ENCODE assay signal across 15 mouse cellular contexts in genomic region chr15:12136371-12136770, GRCm38 (mm10). TPM values are rescaled to one million over a fixed set of nuclear protein-coding genes. Genes with fewer than 3 reads are reported as not detected.
DNase-seq lines count a peak whose midpoint lies in the region; ATAC-seq and TF ChIP-seq lines count a peak whose summit lies in the region.
"Had no signal": no experiment of that assay in that cellular context is flagged by ENCODE, and none has a peak within 500 bp of the region (broad histone marks: within the 10 kb centered on the region; RNA-seq: fewer than 3 reads in every experiment).

No protein-coding gene starts in this region.

- no peak for TF ChIP-seq CTCF in lung, embryonic 14.5 days (IDR thresholded peaks at IDR 0.05; ENCODE audit: low read depth)
- no peak for TF ChIP-seq CTCF in brain, embryonic 14.5 days (IDR thresholded peaks at IDR 0.05; ENCODE audit: borderline replicate concordance, extremely low read depth, insufficient read depth, insufficient read length)

- ATAC-seq in lung, embryonic 14.5 days (ENCODE audit: insufficient read depth) = no peak
- peak; percentile 72 for ATAC-seq in limb, embryonic 14.5 days (ENCODE audit: low FRiP score, low read depth)
- no peak for ATAC-seq in neural tube, embryonic 15.5 days (ENCODE audit: low FRiP score)
- ATAC-seq: intestine, postnatal 0 days had no signal

- no peak overlapping the region for H3K27ac ChIP-seq in lung, embryonic 14.5 days (ENCODE audit: low read depth)
- no peak overlapping the region for H3K27ac ChIP-seq in limb, embryonic 14.5 days (replicated peaks; ENCODE audit: low read depth, low read length)
- no peak overlapping the region; the same call in 1 of the 2 replicates for H3K27ac ChIP-seq in neural tube, embryonic 15.5 days (replicated peaks)
- H3K27ac ChIP-seq: embryonic facial prominence, embryonic 15.5 days; left cerebral cortex, adult 2 months; liver, embryonic 13.5 days; neural tube, embryonic 12.5 days had no signal

- H3K27me3 ChIP-seq in lung, embryonic 14.5 days (ENCODE audit: insufficient read depth, low read length) = no peaks in the 10 kb centered on the region
- no peaks in the 10 kb centered on the region for H3K27me3 ChIP-seq in limb, embryonic 14.5 days (ENCODE audit: control insufficient read depth, insufficient read depth, low read length)
- H3K27me3 ChIP-seq in neural tube, embryonic 15.5 days (replicated peaks) = no peaks in the 10 kb centered on the region
- H3K27me3 ChIP-seq: embryonic facial prominence, embryonic 15.5 days; liver, embryonic 13.5 days; neural tube, embryonic 12.5 days had no signal

- WGBS in lung, embryonic 14.5 days = 83% methylated on average over 6 of the region's 6 CpGs
- WGBS in limb, embryonic 14.5 days = 84% methylated on average over 6 of the region's 6 CpGs
- WGBS in neural tube, embryonic 15.5 days = 77% methylated on average over 6 of the region's 6 CpGs

- no peaks in the 10 kb centered on the region for H3K9me3 ChIP-seq in lung, embryonic 14.5 days (ENCODE audit: low read depth, low read length)
- H3K9me3 ChIP-seq in limb, embryonic 14.5 days (ENCODE audit: control insufficient read depth, low read length) = no peaks in the 10 kb centered on the region
- no peaks in the 10 kb centered on the region for H3K9me3 ChIP-seq in neural tube, embryonic 15.5 days (replicated peaks)
- H3K9me3 ChIP-seq: embryonic facial prominence, embryonic 15.5 days; G1E; liver, embryonic 13.5 days; neural tube, embryonic 12.5 days had no signal

- H3K4me2 ChIP-seq in lung, embryonic 14.5 days = no peak overlapping the region
- H3K4me2 ChIP-seq in limb, embryonic 14.5 days (replicated peaks; ENCODE audit: low read depth, low read length, severe bottlenecking) = no peak overlapping the region
- no peak overlapping the region for H3K4me2 ChIP-seq in neural tube, embryonic 15.5 days
- H3K4me2 ChIP-seq: embryonic facial prominence, embryonic 15.5 days; liver, embryonic 13.5 days; neural tube, embryonic 12.5 days had no signal

- H3K4me1 ChIP-seq in lung, embryonic 14.5 days (ENCODE audit: insufficient read depth) = no peaks in the 10 kb centered on the region
- peaks cover 7% of the 10 kb centered on the region for H3K4me1 ChIP-seq in limb, embryonic 14.5 days (ENCODE audit: control insufficient read depth, insufficient read depth, low read length)
- H3K4me1 ChIP-seq in neural tube, embryonic 15.5 days = peaks cover 3% of the 10 kb centered on the region; the same call in 1 of the 2 replicates
- H3K4me1 ChIP-seq: embryonic facial prominence, embryonic 15.5 days; neural tube, embryonic 12.5 days had no signal

- H3K9ac ChIP-seq in lung, embryonic 14.5 days = no peak overlapping the region
- no peak overlapping the region for H3K9ac ChIP-seq in limb, embryonic 14.5 days (ENCODE audit: low read depth, low read length, severe bottlenecking)
- no peak overlapping the region for H3K9ac ChIP-seq in neural tube, embryonic 15.5 days (replicated peaks)
- H3K9ac ChIP-seq: embryonic facial prominence, embryonic 15.5 days; liver, embryonic 13.5 days; neural tube, embryonic 12.5 days had no signal

- no peak overlapping the region for H3K4me3 ChIP-seq in lung, embryonic 14.5 days (ENCODE audit: low read depth, low read length)
- H3K4me3 ChIP-seq in limb, embryonic 14.5 days (replicated peaks; ENCODE audit: low read length) = no peak overlapping the region
- no peak overlapping the region for H3K4me3 ChIP-seq in neural tube, embryonic 15.5 days (replicated peaks)
- H3K4me3 ChIP-seq: embryonic facial prominence, embryonic 15.5 days; left cerebral cortex, adult 2 months; liver, embryonic 13.5 days; neural tube, embryonic 12.5 days had no signal

- H3K36me3 ChIP-seq in lung, embryonic 14.5 days (ENCODE audit: insufficient read depth) = peaks cover 39% of the 10 kb centered on the region
- H3K36me3 ChIP-seq in limb, embryonic 14.5 days (ENCODE audit: control insufficient read depth, insufficient read depth, low read length) = peaks cover 32% of the 10 kb centered on the region
- H3K36me3 ChIP-seq in neural tube, embryonic 15.5 days = peaks cover 14% of the 10 kb centered on the region

- DNase-seq in lung, embryonic 14.5 days = peak; percentile 11
- no peak for DNase-seq in lung, postnatal 14 days
- DNase-seq in CD4-positive helper T cell, adult 2 months (ENCODE audit: low read depth, low spot score) = peak; percentile 29
- DNase-seq in brain, embryonic 14.5 days (ENCODE audit: low read depth) = peak; percentile 34
- DNase-seq in limb, embryonic 14.5 days (ENCODE audit: low spot score) = peak; percentile 32
- no peak for DNase-seq in adrenal gland, adult (ENCODE audit: inconsistent age in 2 of 2, low spot score in 1 of 2)
- DNase-seq: kidney, postnatal 36 days; liver, embryonic 13.5 days; lung, postnatal 4 days had no signal

- no peak for TF ChIP-seq POLR2A in brain, embryonic 14.5 days (IDR thresholded peaks at IDR 0.05; ENCODE audit: borderline replicate concordance, extremely low read depth, insufficient read depth, insufficient read length, poor library complexity, severe bottlenecking)
- TF ChIP-seq POLR2A in limb, embryonic 14.5 days (IDR thresholded peaks at IDR 0.05; ENCODE audit: borderline replicate concordance, extremely low read depth, insufficient read depth, insufficient read length) = no peak

RNA-seq across cellular contexts. Expression of gene Zfr, which starts 18.7 kb away (rescaled TPM):
- 148 and 158 TPM in 2 replicates for polyA plus RNA-seq in lung, embryonic 14.5 days (2014; fragmentation: Nextera tagmentation; extraction: Ambion mirVana)
- 96.5 and 125 TPM in 2 replicates for polyA plus RNA-seq in brain, embryonic 14.5 days (2012; rRNA removed)
- 91.6 and 142 TPM in 2 replicates for polyA plus RNA-seq in limb, embryonic 14.5 days (2012; rRNA removed)
- polyA plus RNA-seq in limb, embryonic 14.5 days (2014; fragmentation: Nextera tagmentation; extraction: Ambion mirVana) = 160 and 166 TPM in 2 replicates
- polyA plus RNA-seq in neural tube, embryonic 15.5 days (2015; fragmentation: Nextera tagmentation; extraction: Ambion mirVana) = 162 and 173 TPM in 2 replicates

Comparison
In these comparisons a context has a peak if more than half of its experiments do, and no peak if none do; other contexts are left out.
1. DNase-seq: peak in lung, embryonic 14.5 days (single experiment), CD4-positive helper T cell, adult 2 months (single experiment), brain, embryonic 14.5 days (single experiment) and limb, embryonic 14.5 days (single experiment); none in lung, postnatal 14 days (single experiment) and adrenal gland, adult (0 of 2).